Mouse (Mus musculus): ENCODE data around the gene Fbxl3. TPM values are rescaled to one million over a fixed set of nuclear protein-coding genes. Genes with fewer than 3 reads are reported as not detected.

Gene Fbxl3
- polyA plus RNA-seq, 2 experiments, result 12.6 to 21.9 TPM

DNA sequence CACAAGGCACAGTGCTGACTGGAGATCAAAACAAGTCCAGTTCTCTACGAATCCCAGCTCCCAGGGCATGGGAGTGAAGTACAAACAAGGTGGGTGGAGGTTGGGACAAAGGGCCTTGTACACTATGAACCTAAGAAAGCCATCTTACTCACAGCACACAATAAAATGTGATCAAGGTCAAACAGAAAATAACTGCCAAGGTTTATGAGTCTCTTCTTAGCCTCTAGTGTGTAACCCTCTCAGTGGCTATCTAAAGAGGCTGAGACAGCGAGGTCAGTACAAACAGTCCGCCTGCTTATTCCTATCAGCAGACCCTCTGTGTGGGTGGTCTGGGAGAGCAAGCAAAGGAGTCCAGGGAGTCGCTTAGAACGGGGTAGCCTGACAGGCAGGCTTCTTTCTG, 11.5 kb downstream of the Fbxl3 start:
- Histone ChIP-seq H3K4me1 (replicated peaks; ENCODE audit: control insufficient read depth in 2 of 2, insufficient read depth in 2 of 2, low read length in 1 of 2) (peaks cover 24 to 26% of the 10 kb centered on the region in 2 experiments), H3K9ac (replicated peaks) (peak overlapping the region; percentile 1; the same call in 1 of the 2 replicates), H3K27me3 (ENCODE audit: control insufficient read depth, insufficient read depth, low read length) (no peaks in the 10 kb centered on the region), H3K36me3 (replicated peaks; ENCODE audit: control insufficient read depth, insufficient read depth, low read depth) (peaks cover 39% of the 10 kb centered on the region), H3K9me3 (ENCODE audit: control insufficient read depth, low read length) (no peaks in the 10 kb centered on the region), H3K4me3 (ENCODE audit: insufficient read depth in 1 of 2, low read depth in 2 of 2, low read length in 2 of 2) (no peak overlapping the region), H3K27ac (peak overlapping the region; percentile 98), H3K4me2 (ENCODE audit: low read depth) (peak overlapping the region; percentile 56; the same call in 1 of the 2 replicates)
- TF ChIP-seq CTCF (IDR thresholded peaks at IDR 0.05; ENCODE audit: low read depth) (no peak), EP300 (IDR thresholded peaks at IDR 0.05; ENCODE audit: low read depth) (no peak)
- WGBS (ENCODE audit: insufficient replicate concordance), result 83% methylated on average over 5 of the region's 5 CpGs
- DNase-seq (ENCODE audit: low read depth in 3 of 3, low spot score in 3 of 3) (no peak), ATAC-seq (ENCODE audit: insufficient read depth) (no peak)

DNA sequence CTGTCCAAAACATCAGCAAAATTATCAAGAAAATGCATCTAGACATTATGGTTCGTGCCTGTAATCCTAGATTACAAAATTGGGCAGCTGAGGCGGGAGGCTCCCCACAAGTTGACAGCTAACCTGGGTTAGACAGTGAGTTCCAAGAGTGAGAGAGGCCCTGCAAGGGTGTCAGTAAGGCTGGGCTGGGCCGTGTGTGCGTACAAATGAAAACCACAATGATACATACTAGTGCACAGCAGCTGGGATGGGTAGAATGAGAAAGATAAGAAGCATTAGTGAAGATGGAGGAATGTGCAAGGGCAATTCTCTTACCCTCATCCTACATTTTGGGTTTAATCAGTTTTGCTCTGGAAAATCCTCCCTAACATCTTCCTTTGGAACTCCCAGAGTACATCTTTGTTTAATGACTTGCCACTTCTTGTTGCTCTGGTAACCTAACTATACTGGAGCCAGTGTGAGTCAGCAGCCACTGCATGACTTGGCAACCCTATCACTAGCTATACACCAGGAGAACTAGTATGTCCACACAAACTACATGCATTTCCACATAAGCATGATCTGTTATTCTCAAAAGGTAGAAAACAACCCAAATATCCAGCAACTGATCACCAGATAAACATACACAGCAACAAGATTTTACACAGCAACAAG, 12.6 kb downstream of the Fbxl3 start:
- Histone ChIP-seq H3K4me3 (ENCODE audit: insufficient read depth in 1 of 2, low read depth in 2 of 2, low read length in 2 of 2) (peak overlapping the region; percentile 22 to 27; a peak in 2 of 4 replicates), H3K27ac (peak overlapping the region; percentile 98), H3K36me3 (replicated peaks; ENCODE audit: control insufficient read depth, insufficient read depth, low read depth) (peaks cover 41% of the 10 kb centered on the region), H3K27me3 (ENCODE audit: control insufficient read depth, insufficient read depth, low read length) (no peaks in the 10 kb centered on the region), H3K4me1 (replicated peaks; ENCODE audit: control insufficient read depth in 2 of 2, insufficient read depth in 2 of 2, low read length in 1 of 2) (peaks cover 24 to 26% of the 10 kb centered on the region in 2 experiments), H3K9me3 (ENCODE audit: control insufficient read depth, low read length) (no peaks in the 10 kb centered on the region), H3K9ac (replicated peaks) (peak overlapping the region; percentile 51), H3K4me2 (ENCODE audit: low read depth) (peak overlapping the region; percentile 56)
- ATAC-seq (ENCODE audit: insufficient read depth) (peak; percentile 96), DNase-seq (ENCODE audit: low read depth in 3 of 3, low spot score in 3 of 3) (peak; percentile 79 to 90 (median 82))
- TF ChIP-seq EP300 (IDR thresholded peaks at IDR 0.05; ENCODE audit: low read depth) (peak; percentile 65), CTCF (IDR thresholded peaks at IDR 0.05; ENCODE audit: low read depth) (no peak)
- 15% methylated on average over 4 of the region's 4 CpGs for WGBS (ENCODE audit: insufficient replicate concordance)

DNA sequence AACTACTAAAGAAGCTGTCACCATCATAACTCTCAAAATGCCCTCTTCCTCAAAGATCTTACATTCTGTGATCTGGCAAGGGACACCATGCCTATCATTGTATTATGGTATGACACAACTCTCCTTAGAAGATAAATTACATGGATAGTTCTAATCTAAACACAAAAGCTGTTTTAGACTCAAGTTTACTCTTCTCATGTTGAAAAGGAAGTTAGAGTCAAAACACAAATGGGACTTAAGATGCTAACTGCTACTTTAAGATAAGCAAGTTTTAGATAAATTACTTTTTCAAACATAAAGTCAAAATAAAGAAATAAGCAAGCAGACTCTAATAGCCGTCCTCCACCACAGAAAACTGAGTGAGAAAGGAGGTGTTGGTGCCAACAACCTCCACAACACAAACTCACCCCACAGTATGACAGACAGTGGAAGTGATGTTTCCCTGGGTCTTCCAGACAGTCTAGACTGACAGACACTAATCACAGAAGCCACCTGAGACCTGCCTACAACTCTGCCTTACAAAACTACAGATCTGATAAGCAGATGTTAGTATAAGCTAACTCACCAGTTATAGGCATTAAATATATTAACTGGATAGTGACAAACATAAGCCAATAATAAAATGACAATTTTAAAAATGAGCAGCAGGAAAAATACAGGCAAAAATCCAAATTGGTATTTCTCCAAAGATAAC, 13.4 kb downstream of the Fbxl3 start:
- H3K4me3 ChIP-seq (ENCODE audit: insufficient read depth in 1 of 2, low read depth in 2 of 2, low read length in 2 of 2), result peak overlapping the region in 1 of 2 experiments; percentile 18; a peak in 2 of 4 replicates
- peak overlapping the region; percentile 98 for H3K27ac ChIP-seq
- no peaks in the 10 kb centered on the region for H3K9me3 ChIP-seq (ENCODE audit: control insufficient read depth, low read length)
- 45% methylated on average over 1 of the region's 1 CpGs for WGBS (ENCODE audit: insufficient replicate concordance)
- DNase-seq (ENCODE audit: low read depth in 3 of 3, low spot score in 3 of 3) (no peak), ATAC-seq (ENCODE audit: insufficient read depth) (peak; percentile 46; the same call in 1 of the 2 replicates)
- H3K9ac ChIP-seq (replicated peaks), result peak overlapping the region; percentile 57
- peaks cover 24 to 26% of the 10 kb centered on the region in 2 experiments for H3K4me1 ChIP-seq (replicated peaks; ENCODE audit: control insufficient read depth in 2 of 2, insufficient read depth in 2 of 2, low read length in 1 of 2)
- TF ChIP-seq CTCF (IDR thresholded peaks at IDR 0.05; ENCODE audit: low read depth) (no peak), EP300 (IDR thresholded peaks at IDR 0.05; ENCODE audit: low read depth) (no peak)
- H3K27me3 ChIP-seq (ENCODE audit: control insufficient read depth, insufficient read depth, low read length), result no peaks in the 10 kb centered on the region
- H3K36me3 ChIP-seq (replicated peaks; ENCODE audit: control insufficient read depth, insufficient read depth, low read depth), result peaks cover 35% of the 10 kb centered on the region
- peak overlapping the region; percentile 56 for H3K4me2 ChIP-seq (ENCODE audit: low read depth)

DNA sequence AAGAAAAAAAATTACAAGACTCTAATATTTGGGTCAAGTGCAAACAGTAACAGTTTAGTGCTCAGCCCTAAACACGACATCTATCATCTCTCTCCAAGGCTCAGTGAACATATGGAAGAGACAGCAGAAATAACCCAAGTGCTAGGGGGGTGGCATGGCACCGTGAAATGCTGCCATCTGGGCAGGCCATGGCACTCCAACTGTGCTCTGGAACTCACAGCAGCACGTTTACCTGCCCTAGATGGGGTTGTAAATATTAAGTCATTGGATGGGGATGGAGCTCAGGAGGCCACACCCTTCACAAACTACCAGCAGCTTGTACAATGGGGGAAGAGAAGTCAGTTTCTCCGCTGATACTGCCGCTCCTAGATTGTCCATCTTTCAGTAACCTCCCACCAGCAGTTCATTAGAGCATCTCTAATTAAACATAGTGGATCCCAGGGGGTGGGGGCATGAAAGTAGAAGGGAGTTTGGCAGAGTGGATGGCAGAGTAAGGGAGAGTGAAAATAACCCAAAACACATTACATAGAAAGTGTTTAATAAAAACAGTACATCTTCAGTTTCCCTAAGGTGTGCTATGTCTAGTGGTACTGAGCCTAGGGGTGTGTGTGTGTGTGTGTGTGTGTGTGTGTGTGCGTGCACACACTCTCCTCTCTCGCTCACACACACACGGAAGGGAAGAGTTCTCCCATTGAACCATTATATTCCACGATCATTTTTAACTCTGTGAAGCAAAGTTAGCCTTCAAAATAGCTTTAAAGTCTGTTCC, 20.0 kb downstream of the Fbxl3 start:
- Histone ChIP-seq H3K4me2 (ENCODE audit: low read depth) (no peak overlapping the region), H3K36me3 (replicated peaks; ENCODE audit: control insufficient read depth, insufficient read depth, low read depth) (peaks cover 37% of the 10 kb centered on the region), H3K4me3 (ENCODE audit: insufficient read depth in 1 of 2, low read depth in 2 of 2, low read length in 2 of 2) (no peak overlapping the region), H3K27me3 (ENCODE audit: control insufficient read depth, insufficient read depth, low read length) (no peaks in the 10 kb centered on the region), H3K4me1 (replicated peaks; ENCODE audit: control insufficient read depth in 2 of 2, insufficient read depth in 2 of 2, low read length in 1 of 2) (no peaks in the 10 kb centered on the region; a peak in 1 of 4 replicates), H3K27ac (no peak overlapping the region), H3K9me3 (ENCODE audit: control insufficient read depth, low read length) (no peaks in the 10 kb centered on the region), H3K9ac (replicated peaks) (no peak overlapping the region)
- DNase-seq (ENCODE audit: low read depth in 3 of 3, low spot score in 3 of 3), result no peak
- TF ChIP-seq CTCF (IDR thresholded peaks at IDR 0.05; ENCODE audit: low read depth), result no peak
- no peak for TF ChIP-seq EP300 (IDR thresholded peaks at IDR 0.05; ENCODE audit: low read depth)
- no peak for ATAC-seq (ENCODE audit: insufficient read depth)
- WGBS (ENCODE audit: insufficient replicate concordance), result 87% methylated on average over 9 of the region's 9 CpGs
